ENCODE assay signal across 9 mouse cellular contexts in the genomic region with DNA sequence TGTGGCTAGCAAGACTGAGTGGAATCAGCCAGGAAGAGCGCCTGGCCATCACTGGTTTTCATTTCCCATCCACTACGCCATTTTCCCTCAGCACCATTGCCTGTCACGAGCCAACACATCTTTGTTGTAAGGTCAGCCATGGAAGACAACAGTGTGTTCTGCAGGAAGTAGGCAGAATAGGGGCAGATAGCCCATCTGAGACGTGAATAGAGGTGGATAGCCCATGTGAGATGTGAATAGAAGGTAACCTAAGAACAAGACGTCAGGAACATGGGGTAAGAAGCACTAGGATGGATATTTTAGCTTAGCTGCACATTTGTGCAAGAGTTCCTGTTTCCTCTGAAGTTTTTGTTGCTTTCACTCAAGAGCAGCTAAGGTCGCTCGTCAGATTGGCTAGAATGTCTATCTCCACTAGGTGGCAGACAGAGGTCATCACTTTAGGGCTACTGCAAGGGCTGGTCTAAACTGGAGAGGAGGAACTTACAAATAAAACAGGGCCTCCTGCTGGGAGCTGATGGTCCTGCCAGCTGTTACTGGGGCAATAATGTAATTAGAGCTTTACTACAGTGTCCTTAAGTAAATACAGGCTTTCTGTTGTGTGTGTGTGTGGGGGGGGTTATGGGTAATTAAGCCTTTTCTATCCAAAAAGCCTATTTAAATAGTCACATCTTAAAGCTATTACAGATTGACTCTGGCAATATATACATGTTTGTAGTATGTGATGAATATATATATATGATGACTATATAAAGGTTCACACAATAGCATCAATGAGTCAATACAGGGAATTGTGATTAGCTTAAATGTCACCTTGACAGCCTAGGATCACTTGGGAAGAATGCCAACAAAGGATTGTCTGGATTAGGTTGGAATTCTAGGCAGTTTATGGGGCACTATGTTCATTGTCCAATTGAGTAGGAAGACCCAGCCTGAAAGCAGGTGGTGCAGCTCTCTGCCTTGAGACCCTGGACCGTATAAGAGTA. TPM values are rescaled to one million over a fixed set of nuclear protein-coding genes. Genes with fewer than 3 reads are reported as not detected.
DNase-seq lines count a peak whose midpoint lies in the region; ATAC-seq and TF ChIP-seq lines count a peak whose summit lies in the region.
"Had no signal": no experiment of that assay in that cellular context is flagged by ENCODE, and none has a peak within 500 bp of the region (broad histone marks: within the 10 kb centered on the region; RNA-seq: fewer than 3 reads in every experiment).

No protein-coding gene starts in this region.

- intact Hi-C loops in left cerebral cortex, postnatal 4 days (cut with DNase I) = no loop called here

- no peak overlapping the region for H3K4me2 ChIP-seq in heart, embryonic 11.5 days
- no peak overlapping the region for H3K4me2 ChIP-seq in intestine, postnatal 0 days (replicated peaks; ENCODE audit: low read depth)
- H3K4me2 ChIP-seq in midbrain, embryonic 11.5 days = no peak overlapping the region

- no peak overlapping the region for H3K9ac ChIP-seq in heart, embryonic 11.5 days (ENCODE audit: low read depth, low read length)
- H3K9ac ChIP-seq in intestine, postnatal 0 days (ENCODE audit: low read depth, low read length) = no peak overlapping the region
- no peak overlapping the region for H3K9ac ChIP-seq in midbrain, embryonic 11.5 days (ENCODE audit: low read length)

- peak; percentile 97 for TF ChIP-seq CTCF in intestine, postnatal 0 days (IDR thresholded peaks at IDR 0.05; ENCODE audit: low read depth)

- H3K9me3 ChIP-seq in heart, embryonic 11.5 days (replicated peaks; ENCODE audit: control insufficient read depth, low read length) = no peaks in the 10 kb centered on the region
- H3K9me3 ChIP-seq in intestine, postnatal 0 days (ENCODE audit: control insufficient read depth) = no peaks in the 10 kb centered on the region
- H3K9me3 ChIP-seq in midbrain, embryonic 11.5 days (ENCODE audit: control insufficient read depth, low read length) = no peaks in the 10 kb centered on the region

- no peak for ATAC-seq in heart, embryonic 11.5 days (replicated peaks; ENCODE audit: insufficient number of reproducible peaks, low FRiP score, low TSS enrichment)
- peak; percentile 95 for ATAC-seq in intestine, postnatal 0 days
- peak; percentile 84 for ATAC-seq in midbrain, embryonic 11.5 days (ENCODE audit: low FRiP score)

- no peak overlapping the region for H3K4me3 ChIP-seq in heart, embryonic 11.5 days (ENCODE audit: low read depth, low read length)
- H3K4me3 ChIP-seq in intestine, postnatal 0 days (ENCODE audit: low read depth, low read length) = no peak overlapping the region
- H3K4me3 ChIP-seq in midbrain, embryonic 11.5 days (ENCODE audit: low read depth, low read length) = no peak overlapping the region

- H3K36me3 ChIP-seq in heart, embryonic 11.5 days (ENCODE audit: control insufficient read depth, insufficient read depth, low read length) = no peaks in the 10 kb centered on the region
- no peaks in the 10 kb centered on the region for H3K36me3 ChIP-seq in intestine, postnatal 0 days (ENCODE audit: control insufficient read depth, insufficient read depth)
- no peaks in the 10 kb centered on the region for H3K36me3 ChIP-seq in midbrain, embryonic 11.5 days (ENCODE audit: control insufficient read depth, insufficient read depth, low read length)

- DNase-seq in heart, adult 11 months = peak; percentile 97
- peak; percentile 24 to 32 for DNase-seq in cerebellum, postnatal 36 days
- peak; percentile 48 to 49 for DNase-seq in gastrocnemius, adult 8-10 months (ENCODE audit: low spot score in 2 of 2)
- DNase-seq in left cerebral cortex, postnatal 4 days = peak; percentile 81
- DNase-seq in midbrain, embryonic 11.5 days (ENCODE audit: low spot score, missing footprints) = peak; percentile 90
- DNase-seq in spleen, adult 18-20 months = peak; percentile 35 to 50

- no peaks in the 10 kb centered on the region for H3K27me3 ChIP-seq in heart, embryonic 11.5 days (ENCODE audit: control insufficient read depth, insufficient read depth, low read length)
- H3K27me3 ChIP-seq in intestine, postnatal 0 days (replicated peaks; ENCODE audit: control insufficient read depth, insufficient read depth, low read length) = no peaks in the 10 kb centered on the region
- H3K27me3 ChIP-seq in midbrain, embryonic 11.5 days (ENCODE audit: control insufficient read depth, insufficient read depth, low read length) = no peaks in the 10 kb centered on the region

- H3K27ac ChIP-seq in heart, embryonic 11.5 days (ENCODE audit: low read depth, low read length) = no peak overlapping the region
- H3K27ac ChIP-seq in intestine, postnatal 0 days (ENCODE audit: low read depth, low read length) = no peak overlapping the region
- H3K27ac ChIP-seq in midbrain, embryonic 11.5 days (ENCODE audit: low read depth, low read length) = no peak overlapping the region

- 29% methylated on average over 8 of the region's 8 CpGs for WGBS in heart, embryonic 11.5 days (ENCODE audit: insufficient replicate concordance)
- WGBS in intestine, postnatal 0 days = 37% methylated on average over 8 of the region's 8 CpGs
- 32% methylated on average over 8 of the region's 8 CpGs for WGBS in midbrain, embryonic 11.5 days

- no peaks in the 10 kb centered on the region for H3K4me1 ChIP-seq in heart, embryonic 11.5 days (ENCODE audit: control insufficient read depth, insufficient read depth, low read length)
- H3K4me1 ChIP-seq in intestine, postnatal 0 days (replicated peaks; ENCODE audit: control insufficient read depth, insufficient read depth, low read length) = no peaks in the 10 kb centered on the region
- no peaks in the 10 kb centered on the region for H3K4me1 ChIP-seq in midbrain, embryonic 11.5 days (ENCODE audit: control insufficient read depth, insufficient read depth, low read length)

RNA-seq across cellular contexts. Expression of a gene that starts 10.6 kb away (rescaled TPM):
- polyA plus RNA-seq in heart, embryonic 11.5 days (2014; fragmentation: Nextera tagmentation; extraction: Ambion mirVana) = 2.7 and 3.8 TPM in 2 replicates
- total RNA-seq in gastrocnemius, adult 8-10 months (2022) = 10 to 100 TPM in 1 of 4 experiments, 1 to 10 TPM in 3; 6.1 to 11.7 (median 7.3) TPM
- 14.2 and 16.6 TPM in 2 replicates for polyA plus RNA-seq in intestine, postnatal 0 days (2015; fragmentation: Nextera tagmentation; extraction: Ambion mirVana)
- total RNA-seq in left cerebral cortex, postnatal 4 days (2021) = 1 to 10 TPM; 7.8 TPM
- polyA plus RNA-seq in midbrain, embryonic 11.5 days (2014; fragmentation: Nextera tagmentation; extraction: Ambion mirVana) = 7.4 and 7.6 TPM in 2 replicates
- polyA plus RNA-seq: C2C12 had no signal

RNA-seq across cellular contexts. Expression of a gene that starts 11.6 kb away (rescaled TPM):
- polyA plus RNA-seq in heart, embryonic 11.5 days (2014; fragmentation: Nextera tagmentation; extraction: Ambion mirVana) = 0.87 and 6.1 TPM in 2 replicates
- total RNA-seq in gastrocnemius, adult 8-10 months (2022) = under 1 TPM in 2 of 4 experiments, not detected in 2; 0.27 to 0.56 TPM
- 0.10 and 0.37 TPM in 2 replicates for polyA plus RNA-seq in intestine, postnatal 0 days (2015; fragmentation: Nextera tagmentation; extraction: Ambion mirVana)
- 1 to 10 TPM; 3.2 TPM for total RNA-seq in left cerebral cortex, postnatal 4 days (2021)
- polyA plus RNA-seq in midbrain, embryonic 11.5 days (2014; fragmentation: Nextera tagmentation; extraction: Ambion mirVana) = 0.06 and 0.12 TPM in 2 replicates
- polyA plus RNA-seq: C2C12 had no signal

Comparison
In these comparisons a context has a peak if more than half of its experiments do, and no peak if none do; other contexts are left out.
1. DNase-seq: peak in every context shown above with its lines; median percentile 97 in heart, adult 11 months; 90 in midbrain, embryonic 11.5 days; 81 in left cerebral cortex, postnatal 4 days; 48 in gastrocnemius, adult 8-10 months; 42 in spleen, adult 18-20 months; 28 in cerebellum, postnatal 36 days.